Mouse (Mus musculus): ENCODE measurements around the gene Fam71e2.
A peak's percentile ranks its signal among the peaks of the same experiment; 100 is the strongest.
"Not testable (repeated sequence)": the region's sequence is repeated elsewhere in the genome, so short reads cannot be mapped to it uniquely, and the experiment has no call there.

Gene Fam71e2

DNA sequence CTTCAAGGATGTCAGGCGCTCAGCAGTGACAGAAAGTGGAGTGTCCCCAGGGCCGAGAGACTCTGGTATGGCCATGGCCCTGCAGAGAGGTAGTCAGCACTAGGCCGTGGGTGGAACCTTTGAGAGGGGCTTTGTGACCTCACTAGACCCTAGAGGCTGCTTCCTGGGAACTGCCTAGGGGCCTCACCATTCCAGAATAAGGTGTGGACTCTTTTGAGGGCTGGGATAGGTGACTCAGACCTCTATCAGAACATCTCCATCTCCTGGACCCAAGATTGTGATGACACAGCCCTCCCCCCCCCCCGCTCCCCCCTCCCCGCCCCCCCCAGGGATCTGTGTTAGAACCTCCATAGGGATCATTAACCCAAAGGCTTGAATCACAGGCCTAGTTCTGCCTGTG is at the start of gene Fam71e2:
Gene Fam71e2, minus strand, starts transcription at position 101 of the 400 bp plus-strand sequence.
- DNase-seq (ENCODE audit: low spot score): no peak

DNA sequence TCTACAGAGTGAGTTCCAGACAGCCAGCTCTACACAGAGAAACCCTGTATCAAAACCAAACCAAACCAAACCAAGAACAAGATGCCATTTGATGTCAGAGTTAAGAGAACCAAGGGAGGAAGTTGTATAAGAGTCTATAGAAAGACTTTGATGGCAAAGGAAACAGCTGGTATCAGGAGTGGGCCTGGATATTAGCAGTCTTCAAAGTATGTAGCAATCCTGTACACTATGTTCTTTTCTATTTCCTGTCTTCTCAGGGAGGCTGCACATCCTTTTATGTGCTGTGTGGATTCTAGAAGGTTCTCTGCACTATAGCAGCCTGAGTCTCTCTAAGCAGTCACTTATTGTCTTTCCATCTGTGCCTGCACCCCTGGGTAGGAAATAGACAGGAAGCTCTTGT is 45.5 kb upstream of the Fam71e2 start:
- no peak for DNase-seq (ENCODE audit: low spot score)

- no peak for DNase-seq (ENCODE audit: low spot score)
These were observed 42.1 kb upstream of the Fam71e2 start for GRCm38 (mm10) chr7:4813105-4813791.

- DNase-seq (ENCODE audit: low spot score): peak; percentile 98
These were observed 41.4 kb upstream of the Fam71e2 start, which contains the start of gene Ube2s for GRCm38 (mm10) chr7:4812303-4813104. Ube2s (minus strand) TSS chr7:4812590.

DNA sequence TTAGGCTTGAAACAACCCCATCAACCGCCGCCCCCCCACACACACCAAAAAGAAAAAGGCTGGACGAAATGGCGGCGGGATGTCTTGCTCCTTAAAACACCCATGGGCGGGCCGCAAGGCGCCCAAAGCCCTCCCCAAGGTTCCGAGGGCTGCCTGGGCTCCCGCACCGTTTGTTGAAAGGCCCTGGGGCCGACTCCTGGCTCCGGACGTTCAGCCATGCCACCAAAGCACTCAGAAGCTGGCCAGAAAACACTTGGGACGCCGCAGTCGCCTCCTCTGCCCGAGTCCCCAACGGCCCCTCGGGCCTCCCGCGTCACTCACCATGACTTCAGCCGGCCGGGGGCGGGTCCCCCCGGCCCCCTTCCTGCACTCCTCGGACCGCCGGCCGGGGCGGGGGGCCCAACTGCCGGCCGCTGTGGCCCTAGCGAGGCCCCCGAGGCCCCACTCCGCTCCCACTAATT is 40.8 kb upstream of the Fam71e2 start:
- peak; percentile 51 for DNase-seq (ENCODE audit: low spot score)

DNA sequence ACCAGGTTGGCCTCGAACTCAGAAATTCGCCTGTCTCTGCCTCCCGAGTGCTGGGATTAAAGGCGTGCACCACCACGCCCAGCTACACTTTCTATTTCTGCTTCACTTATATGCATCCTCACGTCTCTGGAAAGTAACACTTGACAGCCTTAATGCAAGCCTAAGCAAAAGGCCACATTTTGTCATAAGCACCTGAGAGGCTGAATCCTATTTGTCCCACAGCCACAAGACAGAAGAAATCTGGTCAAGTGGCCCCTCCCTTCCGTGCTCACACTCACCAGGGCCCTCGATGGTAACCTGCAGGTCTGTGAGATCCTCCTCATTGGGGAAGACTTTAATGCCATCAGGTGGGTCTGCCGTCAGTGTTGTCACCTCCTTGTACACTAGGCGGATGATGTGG is 40.0 kb upstream of the Fam71e2 start:
- DNase-seq (ENCODE audit: low spot score): not testable (repeated sequence)

DNA sequence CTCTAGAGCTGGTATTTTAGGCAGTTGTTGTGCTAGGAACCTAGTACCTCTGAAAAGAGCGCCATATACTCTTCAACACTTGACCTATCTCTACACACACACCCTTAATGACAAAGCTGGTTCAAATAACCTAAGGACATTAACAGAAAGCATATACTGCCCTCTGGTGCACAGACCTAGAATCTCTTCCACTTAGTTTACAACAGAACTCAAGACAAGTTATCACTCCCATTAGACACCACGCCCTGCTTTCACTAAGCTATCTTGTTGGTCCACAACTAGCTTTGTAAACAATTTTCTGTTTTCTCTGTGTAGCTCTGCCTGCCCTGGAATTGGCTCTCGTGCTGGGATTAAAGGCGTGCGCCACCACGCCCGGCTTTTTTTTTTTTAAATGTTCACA is 35.6 kb upstream of the Fam71e2 start:
- DNase-seq (ENCODE audit: low spot score): peak; percentile 57

DNA sequence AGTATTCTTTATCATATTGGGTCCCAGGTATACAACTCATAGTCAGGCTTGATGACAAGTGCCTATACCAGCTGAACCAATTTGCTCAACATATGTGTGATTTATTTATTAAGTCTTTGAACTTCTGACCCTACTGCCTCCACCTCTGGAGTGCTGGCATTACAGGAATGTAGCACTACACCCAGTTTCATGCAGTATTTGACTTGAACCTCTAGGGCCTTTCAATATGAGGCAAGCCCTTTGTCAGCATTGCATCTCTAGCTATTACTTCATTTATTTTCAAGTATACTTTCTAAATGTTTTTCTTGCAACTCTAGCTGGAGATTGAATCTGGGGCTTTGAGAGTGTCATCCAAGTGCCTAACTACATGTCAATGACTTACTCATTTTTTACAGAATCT is 31.1 kb upstream of the Fam71e2 start:
- no peak for DNase-seq (ENCODE audit: low spot score)

GRCm38 (mm10) chr7:4795767-4796433 is 24.8 kb upstream of the Fam71e2 start:
- peak; percentile 30 for DNase-seq (ENCODE audit: low spot score)

GRCm38 (mm10) chr7:4794631-4795168 is 23.6 kb upstream of the Fam71e2 start:
- no peak for DNase-seq (ENCODE audit: low spot score)

- DNase-seq (ENCODE audit: low spot score): no peak
These were observed 22.6 kb upstream of the Fam71e2 start for GRCm38 (mm10) chr7:4793674-4794073.

DNA sequence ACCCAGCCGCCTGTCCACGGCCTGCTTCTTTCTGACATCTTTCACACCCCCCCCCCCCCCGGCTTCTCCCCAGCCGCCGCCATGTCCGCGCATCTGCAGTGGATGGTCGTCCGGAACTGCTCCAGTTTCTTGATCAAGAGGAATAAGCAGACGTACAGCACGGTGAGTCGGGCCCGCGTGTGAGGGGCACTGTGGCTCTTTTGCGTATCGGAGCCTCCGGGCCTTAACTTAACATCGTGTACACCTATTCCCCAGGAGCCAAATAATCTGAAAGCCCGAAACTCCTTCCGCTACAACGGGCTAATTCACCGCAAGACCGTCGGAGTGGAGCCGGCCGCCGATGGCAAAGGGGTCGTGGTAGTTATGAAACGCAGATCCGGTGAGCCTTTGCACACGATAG is 22.1 kb upstream of the Fam71e2 start:
- DNase-seq (ENCODE audit: low spot score): peak; percentile 24

DNA sequence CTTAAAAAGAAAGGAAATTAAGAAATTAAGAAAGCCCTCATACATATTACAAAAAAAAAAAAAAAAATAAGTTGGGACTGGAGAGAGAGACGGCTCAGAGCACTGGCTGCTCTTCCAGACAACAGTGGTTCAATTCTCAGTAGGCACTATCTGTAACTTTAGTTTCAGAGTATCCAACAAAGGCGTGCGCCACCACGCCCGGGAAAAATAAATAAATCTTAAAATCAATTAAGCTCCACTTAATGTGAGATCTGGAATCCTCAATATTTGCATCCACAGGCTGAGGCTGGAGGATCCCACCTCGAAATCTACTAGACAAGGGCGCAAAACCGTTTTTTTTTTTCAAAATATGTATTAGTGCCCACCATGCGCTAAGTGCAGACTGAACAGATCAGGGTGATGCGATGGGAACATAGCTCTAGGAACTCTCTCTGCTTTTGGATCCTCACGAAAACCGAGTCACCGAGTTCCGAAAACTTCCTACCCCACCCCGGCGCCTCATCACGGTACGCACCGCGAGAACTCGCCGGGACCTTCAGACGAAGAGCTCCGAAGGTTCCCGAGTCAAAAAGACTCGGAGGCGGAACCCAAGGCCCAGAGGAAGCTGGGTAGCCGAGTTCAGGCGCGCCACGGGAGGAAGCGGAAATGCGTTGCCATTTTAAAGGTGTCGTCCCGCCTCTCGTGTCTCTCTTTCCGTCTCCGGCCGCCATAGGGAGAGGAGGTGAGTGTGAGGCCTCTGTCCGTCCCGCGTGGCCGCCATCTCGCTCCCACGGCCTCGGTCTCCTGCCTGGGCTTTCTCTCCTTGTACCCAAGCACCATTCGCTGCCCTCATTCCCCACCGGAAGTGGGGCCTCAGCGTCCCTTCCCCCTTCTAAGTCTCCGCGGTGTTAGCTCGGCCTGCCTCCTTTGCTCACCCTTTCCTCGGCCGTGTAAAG is 21.4 kb upstream of the Fam71e2 start, which contains the start of gene Rpl28:
Gene Rpl28, plus strand, starts transcription at position 597 of the 935 bp plus-strand sequence.
- DNase-seq (ENCODE audit: low spot score): peak; percentile 96

DNA sequence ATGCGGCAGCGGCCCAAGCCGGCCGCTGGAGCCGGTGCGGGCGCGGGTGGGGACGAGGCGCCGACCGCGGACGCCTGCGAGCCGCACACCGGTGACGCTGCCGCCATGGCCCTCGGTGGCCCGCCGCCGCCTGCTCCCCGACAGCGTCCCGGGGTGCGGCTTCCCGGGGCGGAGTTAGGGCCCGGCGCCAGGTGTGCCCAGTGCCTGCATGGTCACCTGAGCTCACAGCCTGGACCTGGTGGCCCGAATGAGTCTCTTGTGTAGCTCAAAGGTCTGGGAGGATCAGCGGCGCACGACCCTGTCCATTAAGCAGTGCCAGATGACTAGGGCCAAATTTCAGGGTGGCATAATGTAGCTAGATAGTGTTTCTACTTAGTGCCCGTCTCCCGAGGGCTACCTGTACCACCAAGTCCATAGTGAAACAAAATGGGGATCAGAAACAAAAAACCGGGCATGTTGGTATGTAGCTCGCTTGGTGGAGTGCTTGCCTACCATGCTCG is 18.4 kb upstream of the Fam71e2 start, which contains the start of gene Tmem238:
Gene Tmem238, minus strand, starts transcription at position 221 of the 500 bp plus-strand sequence.
- DNase-seq (ENCODE audit: low spot score): peak; percentile 27

- DNase-seq (ENCODE audit: low spot score): peak; percentile 55
These were observed 17.7 kb upstream of the Fam71e2 start for GRCm38 (mm10) chr7:4788499-4789435.

GRCm38 (mm10) chr7:4783667-4784268 is 12.7 kb upstream of the Fam71e2 start:
- no peak for DNase-seq (ENCODE audit: low spot score)

DNA sequence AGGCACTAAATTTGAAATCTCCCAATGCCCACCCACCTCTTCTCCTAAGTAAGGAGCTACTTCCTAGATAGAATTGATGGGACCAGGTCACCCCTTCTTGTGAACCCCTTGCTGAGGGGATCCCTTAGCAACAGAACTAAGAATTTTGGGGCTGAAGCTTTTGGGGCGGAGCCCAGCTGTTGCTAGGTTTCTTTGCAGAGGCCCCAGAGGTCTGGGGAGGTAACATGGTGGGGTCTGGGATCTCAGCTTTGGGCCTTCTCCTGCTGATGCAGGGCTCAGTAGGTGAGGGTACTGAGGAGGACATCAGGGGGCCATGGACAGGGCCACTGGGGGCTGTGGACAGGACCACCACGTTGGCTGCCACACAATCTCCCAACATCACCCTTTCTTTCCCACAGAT is 11.7 kb upstream of the Fam71e2 start, which contains the start of the genes Il11 and Tmem190:
Gene Il11, minus strand, starts transcription at position 101 of the 400 bp plus-strand sequence.
Gene Tmem190, plus strand, starts transcription at position 179 of the 400 bp plus-strand sequence.
- DNase-seq (ENCODE audit: low spot score): no peak

DNA sequence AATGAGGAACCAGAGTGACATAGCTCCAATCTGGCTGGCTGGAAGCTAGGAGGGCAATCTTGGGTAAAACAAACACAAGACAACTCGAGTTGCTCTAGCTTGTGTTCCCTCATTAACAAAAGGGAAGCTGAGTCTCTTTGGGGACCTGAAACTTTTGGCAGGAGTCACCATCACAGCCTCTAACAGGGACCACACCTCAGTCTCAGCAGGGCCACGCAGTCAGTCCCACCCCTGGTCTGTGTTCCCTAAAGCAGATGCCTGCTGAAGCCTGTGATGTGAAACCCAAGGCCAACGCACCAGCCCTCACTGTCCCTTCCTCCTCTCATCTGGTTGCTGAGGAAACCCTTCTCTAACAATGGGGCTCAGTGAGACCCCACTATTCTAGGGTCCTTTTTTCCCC is 11.0 kb upstream of the Fam71e2 start:
- no peak for DNase-seq (ENCODE audit: low spot score)

DNA sequence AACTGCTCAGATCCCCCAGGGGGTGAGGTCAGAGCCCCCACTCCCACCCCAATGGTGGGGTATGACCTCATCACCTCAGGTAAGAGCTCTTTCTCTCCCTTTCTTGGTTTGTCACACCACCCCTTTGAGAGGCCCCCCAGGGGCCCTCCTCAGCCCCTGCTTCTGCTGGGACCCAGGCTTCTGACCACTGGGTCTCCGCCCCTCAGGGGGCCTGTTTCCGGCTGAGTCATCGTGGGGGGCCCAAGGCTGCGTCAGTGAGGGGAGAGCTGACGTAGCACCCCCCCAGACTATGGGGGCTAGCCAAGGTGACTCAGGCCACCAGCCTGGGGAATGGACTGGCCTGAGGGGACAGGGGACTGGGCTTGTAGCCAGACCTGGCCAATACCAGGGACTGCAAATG is 8.8 kb upstream of the Fam71e2 start:
- no peak for DNase-seq (ENCODE audit: low spot score)

Measured in layer of hippocampus, adult 11-12 months (tissue).